Mouse (Mus musculus) limb, embryonic 15.5 days (tissue): ENCODE data around the gene Csf1. TPM values are rescaled to one million over a fixed set of nuclear protein-coding genes. Genes with fewer than 3 reads are reported as not detected.
A peak's percentile ranks its signal among the peaks of the same experiment; 100 is the strongest.

Source experiments
- ATAC-seq: fragments of 200-750 bp; cut with Nextera tagmentation; 2 replicates; pipeline ENCODE4 v1.8.0; 2017; ENCODE audit warnings: low read depth, moderate TSS enrichment; ENCODE audit not compliant: insufficient number of reproducible peaks, low FRiP score, low TSS enrichment
- H3K27ac ChIP-seq: fragments of 300-500 bp; sonication (generic); 2 replicates; pipeline ENCODE4 v1.5.1; 2015; ENCODE audit warnings: moderate library complexity, mild to moderate bottlenecking, inconsistent platforms
- H3K27me3 ChIP-seq: fragments of 300-500 bp; sonication (generic); 2 replicates; pipeline ENCODE4 v1.6.1; 2015; ENCODE audit warnings: inconsistent platforms
- H3K36me3 ChIP-seq: fragments of 300-500 bp; sonication (generic); 2 replicates; pipeline ENCODE4 v1.6.1; 2015; ENCODE audit warnings: inconsistent platforms
- H3K4me1 ChIP-seq: fragments of 300-500 bp; sonication (generic); 2 replicates; pipeline ENCODE4 v1.6.1; 2015; ENCODE audit warnings: inconsistent platforms
- H3K4me2 ChIP-seq: fragments of 300-500 bp; sonication (generic); 2 replicates; pipeline ENCODE4 v1.6.1; 2015; ENCODE audit warnings: mild to moderate bottlenecking, inconsistent platforms
- H3K4me3 ChIP-seq: fragments of 300-500 bp; sonication (generic); 2 replicates; pipeline ENCODE4 v1.5.1; 2015; ENCODE audit warnings: mild to moderate bottlenecking, inconsistent platforms
- H3K9ac ChIP-seq: fragments of 300-500 bp; sonication (generic); 2 replicates; pipeline ENCODE4 v1.6.1; 2015; ENCODE audit warnings: inconsistent platforms
- H3K9me3 ChIP-seq: fragments of 300-500 bp; sonication (generic); 2 replicates; pipeline ENCODE4 v1.6.1; 2016; ENCODE audit warnings: inconsistent platforms
- WGBS: fragments of 180-500 bp; shearing (Covaris S2); methylation state at CpG from one replicate; pipeline ENCODE4 v1.1.7; 2015; 5-methylcytosine and 5-hydroxymethylcytosine counted together
- polyA plus RNA-seq: library from polyadenylated mRNA; unstranded; fragments of >200 nt; fragmentation: Nextera tagmentation; extraction: Ambion mirVana; gene quantifications from 2 replicates; pipeline ENCODE4 v1.2.1, GENCODE M21; 2015

Gene Csf1
- polyA plus RNA-seq, 1 experiment from 2014 or later, result 17.0 TPM

DNA sequence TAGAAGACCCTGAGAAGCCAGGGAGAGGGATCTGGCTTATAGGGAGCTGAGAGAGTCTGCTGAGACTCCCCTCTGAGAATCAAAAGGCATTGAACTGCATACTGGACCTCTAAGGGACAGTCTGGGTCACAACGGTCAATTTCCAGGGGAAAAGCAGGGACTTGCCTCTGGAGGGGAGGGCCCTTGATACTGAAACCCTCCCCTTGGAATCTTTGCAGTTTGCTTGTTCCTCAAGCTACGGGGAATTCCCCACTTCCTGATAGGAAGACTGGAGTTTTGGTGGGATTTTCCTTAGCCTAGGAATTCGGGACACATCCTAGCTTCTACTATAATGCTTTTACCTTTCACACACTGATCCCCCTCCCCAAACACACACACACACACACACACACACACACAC is 15.5 kb upstream of the Csf1 start:
- WGBS, result 26% methylated on average over 3 of the region's 3 CpGs
- ATAC-seq, result no peak
- H3K9ac ChIP-seq, result no peak overlapping the region

DNA sequence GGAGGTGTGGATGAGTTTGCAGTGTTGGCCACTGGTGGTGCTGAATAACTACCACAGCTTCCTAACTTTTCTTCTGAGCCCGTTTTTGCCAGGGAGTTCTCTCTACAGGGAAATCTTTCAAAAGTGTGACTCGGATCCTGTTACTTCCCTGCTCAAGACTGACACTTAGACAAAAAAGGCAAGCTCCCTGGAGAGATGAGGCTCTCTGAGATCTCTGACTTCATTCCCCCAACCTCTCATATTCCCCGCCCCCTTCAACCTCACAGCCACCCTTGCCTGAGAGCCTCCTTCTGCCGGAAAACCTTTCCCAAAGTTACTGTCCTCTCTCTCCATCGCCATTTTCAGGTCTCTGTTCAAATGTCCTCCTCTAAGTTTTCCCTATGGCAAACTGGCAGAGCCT is 14.8 kb upstream of the Csf1 start:
- Histone ChIP-seq H3K9me3 (no peaks in the 10 kb centered on the region), H3K4me2 (no peak overlapping the region), H3K27ac (no peak overlapping the region), H3K4me1 (peaks cover 19% of the 10 kb centered on the region), H3K9ac (no peak overlapping the region), H3K27me3 (0 out of 2 replicates have a peak, but pooled peaks cover 4% of the 10 kb centered on the region), H3K36me3 (no peaks in the 10 kb centered on the region), H3K4me3 (no peak overlapping the region)
- ATAC-seq, result no peak
- WGBS, result 38% methylated on average over 5 of the region's 5 CpGs

More for the DNA sequence above, 15.5 kb upstream of the Csf1 start:
- Histone ChIP-seq H3K4me3 (no peak overlapping the region), H3K36me3 (no peaks in the 10 kb centered on the region), H3K9me3 (no peaks in the 10 kb centered on the region), H3K27me3 (0 out of 2 replicates have a peak, but pooled peaks cover 4% of the 10 kb centered on the region), H3K27ac (no peak overlapping the region), H3K4me2 (no peak overlapping the region), H3K4me1 (peaks cover 19% of the 10 kb centered on the region)

DNA sequence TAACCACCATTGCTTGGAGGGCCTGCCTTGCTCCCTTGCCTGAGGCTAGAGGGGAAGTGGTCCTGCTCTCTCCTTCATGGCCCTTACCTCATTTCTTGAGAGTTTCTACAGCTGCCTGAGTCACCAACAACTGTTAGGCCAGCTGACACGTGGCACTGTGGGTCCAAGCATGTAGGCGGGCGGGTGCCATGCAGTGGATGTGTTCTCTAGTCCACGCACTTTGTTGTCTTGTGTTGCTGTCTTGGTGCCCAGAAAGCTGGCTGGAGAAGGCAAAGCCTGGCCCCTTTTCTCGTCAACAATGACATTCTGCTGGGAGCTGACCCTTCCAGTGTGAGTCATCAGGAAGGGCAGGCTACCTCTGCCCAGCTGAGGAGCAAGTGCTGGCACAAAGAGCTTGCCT is 12.6 kb upstream of the Csf1 start:
- no peak overlapping the region for H3K27ac ChIP-seq
- no peak for ATAC-seq

DNA sequence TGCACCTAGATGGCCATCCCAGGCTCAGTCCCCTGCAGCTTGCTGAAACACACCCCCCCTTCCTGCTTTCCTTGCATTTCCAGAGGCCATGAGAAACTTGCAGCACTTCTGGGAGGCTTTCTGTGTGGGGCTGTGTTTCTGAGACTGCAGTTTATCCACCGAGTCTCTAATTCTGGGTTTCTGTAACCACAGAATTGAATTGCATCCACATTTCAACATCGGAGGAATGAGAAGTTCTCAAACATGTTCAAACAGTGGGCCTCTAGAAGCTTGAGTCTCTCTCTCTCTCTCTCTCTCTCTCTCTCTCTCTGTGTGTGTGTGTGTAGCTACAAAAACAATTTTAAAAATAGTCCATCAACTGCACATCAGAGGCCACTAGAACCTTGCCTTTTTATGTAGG is 9.4 kb upstream of the Csf1 start:
- no peaks in the 10 kb centered on the region for H3K36me3 ChIP-seq
- H3K4me3 ChIP-seq, result no peak overlapping the region
- no peak overlapping the region for H3K9ac ChIP-seq
- H3K4me2 ChIP-seq, result no peak overlapping the region
- H3K9me3 ChIP-seq, result no peaks in the 10 kb centered on the region
- 0 out of 2 replicates have a peak, but pooled peaks cover 2% of the 10 kb centered on the region for H3K27me3 ChIP-seq
- H3K27ac ChIP-seq, result no peak overlapping the region
- ATAC-seq, result no peak
- peaks cover 9% of the 10 kb centered on the region for H3K4me1 ChIP-seq
- 41% methylated on average over 2 of the region's 2 CpGs for WGBS

More for the DNA sequence above, 12.6 kb upstream of the Csf1 start:
- Histone ChIP-seq H3K4me1 (peaks cover 26% of the 10 kb centered on the region), H3K36me3 (no peaks in the 10 kb centered on the region), H3K4me2 (no peak overlapping the region), H3K9me3 (no peaks in the 10 kb centered on the region), H3K9ac (no peak overlapping the region), H3K4me3 (no peak overlapping the region), H3K27me3 (0 out of 2 replicates have a peak, but pooled peaks cover 4% of the 10 kb centered on the region)
- WGBS, result 73% methylated on average over 5 of the region's 5 CpGs

DNA sequence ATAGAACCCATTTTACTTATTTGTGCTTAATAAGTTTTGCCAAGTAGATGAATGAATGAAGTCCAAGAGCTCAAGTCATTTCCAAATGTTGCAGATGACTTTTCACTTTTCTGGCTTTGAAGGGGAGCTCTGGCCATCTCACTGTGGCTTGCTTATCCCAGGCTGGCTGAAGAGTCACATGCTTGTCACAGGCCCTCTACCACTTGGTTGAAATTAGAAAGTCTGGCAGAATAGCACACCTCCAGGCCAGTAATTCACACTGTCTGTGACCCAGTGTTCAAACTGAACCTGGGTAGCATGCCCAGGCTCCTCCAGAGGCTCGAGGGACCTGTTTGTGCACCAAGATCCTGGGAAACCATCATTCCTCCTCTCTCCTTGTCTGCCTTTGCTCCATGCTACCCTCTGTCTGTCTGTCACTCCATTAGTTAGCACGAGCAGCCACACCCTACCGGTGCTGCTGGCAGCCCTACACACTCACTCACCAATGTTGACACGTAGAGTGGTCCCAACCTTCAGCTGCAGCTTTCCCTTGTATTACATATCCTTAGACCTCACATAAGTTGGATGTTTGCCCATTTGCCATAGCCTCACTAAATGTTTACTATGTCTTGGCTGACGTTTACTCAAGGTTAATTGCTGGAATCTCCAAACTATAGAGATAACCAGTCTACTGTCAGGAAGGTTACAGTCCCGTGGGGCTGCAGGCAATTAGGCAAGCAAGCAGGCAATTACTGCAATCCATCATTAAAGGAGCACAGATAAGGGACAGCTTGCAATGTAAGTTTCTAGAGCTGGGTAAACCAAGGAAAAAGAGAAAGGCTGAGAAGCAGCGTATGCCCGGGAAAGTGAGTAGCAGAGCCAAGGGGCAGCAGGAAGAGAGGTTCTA is 8.1 kb upstream of the Csf1 start:
- Histone ChIP-seq H3K27ac (no peak overlapping the region), H3K36me3 (no peaks in the 10 kb centered on the region), H3K4me3 (no peak overlapping the region), H3K27me3 (no peaks in the 10 kb centered on the region), H3K4me1 (peaks cover 7% of the 10 kb centered on the region; the same call in 1 of the 2 replicates), H3K9me3 (no peaks in the 10 kb centered on the region), H3K9ac (peak overlapping the region; percentile 8; the same call in 1 of the 2 replicates), H3K4me2 (no peak overlapping the region)
- WGBS, result 41% methylated on average over 8 of the region's 8 CpGs
- no peak for ATAC-seq

DNA sequence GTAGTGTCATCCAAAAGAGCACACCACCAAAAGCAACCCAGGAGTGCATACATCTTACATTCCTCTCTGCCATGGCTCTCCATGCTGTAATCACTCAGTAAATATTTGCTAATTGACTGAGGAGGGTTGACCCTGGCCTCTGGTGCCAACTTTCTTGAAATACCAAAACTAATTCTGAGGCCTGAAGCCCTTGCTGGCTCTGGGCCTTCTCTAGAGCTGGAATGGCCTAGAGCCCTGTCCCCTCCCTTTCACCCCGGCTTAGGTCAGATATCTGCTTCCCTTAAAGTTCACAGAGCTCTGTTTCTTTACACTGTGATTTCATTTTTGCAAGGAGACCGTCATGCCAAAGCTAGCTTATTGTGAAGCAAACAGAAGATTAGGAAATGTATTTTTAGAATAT is 6.5 kb upstream of the Csf1 start:
- Histone ChIP-seq H3K9ac (no peak overlapping the region), H3K36me3 (no peaks in the 10 kb centered on the region), H3K27me3 (no peaks in the 10 kb centered on the region), H3K4me2 (no peak overlapping the region), H3K4me1 (peaks cover 7% of the 10 kb centered on the region; the same call in 1 of the 2 replicates), H3K9me3 (no peaks in the 10 kb centered on the region), H3K4me3 (no peak overlapping the region), H3K27ac (no peak overlapping the region)
- ATAC-seq, result no peak
- WGBS, result 54% methylated on average over 2 of the region's 2 CpGs

DNA sequence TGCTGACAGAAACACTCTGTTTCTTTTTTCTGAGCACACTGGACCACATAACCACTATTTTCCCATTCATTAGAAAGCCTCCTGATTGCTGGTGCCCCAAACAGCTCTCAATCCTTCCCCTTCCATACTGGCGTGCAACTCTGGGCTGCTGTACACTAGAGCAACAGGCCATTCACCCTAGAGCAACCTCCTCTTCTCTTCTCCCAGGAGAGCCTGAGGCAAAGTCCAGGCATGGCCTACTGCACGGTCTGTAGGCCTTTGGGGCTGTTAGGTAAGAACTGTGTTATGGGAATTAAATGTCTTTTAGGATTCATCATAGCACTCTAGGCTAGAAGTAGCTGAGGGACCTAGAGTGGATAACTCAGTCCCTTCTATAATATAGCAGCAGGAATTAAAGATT is 5.7 kb upstream of the Csf1 start:
- ATAC-seq, result no peak
- Histone ChIP-seq H3K36me3 (no peaks in the 10 kb centered on the region), H3K27me3 (no peaks in the 10 kb centered on the region), H3K9ac (no peak overlapping the region), H3K9me3 (no peaks in the 10 kb centered on the region), H3K4me2 (no peak overlapping the region), H3K4me3 (no peak overlapping the region), H3K27ac (no peak overlapping the region), H3K4me1 (peaks cover 7% of the 10 kb centered on the region; the same call in 1 of the 2 replicates)
- WGBS, result 83% methylated on average over 2 of the region's 2 CpGs

DNA sequence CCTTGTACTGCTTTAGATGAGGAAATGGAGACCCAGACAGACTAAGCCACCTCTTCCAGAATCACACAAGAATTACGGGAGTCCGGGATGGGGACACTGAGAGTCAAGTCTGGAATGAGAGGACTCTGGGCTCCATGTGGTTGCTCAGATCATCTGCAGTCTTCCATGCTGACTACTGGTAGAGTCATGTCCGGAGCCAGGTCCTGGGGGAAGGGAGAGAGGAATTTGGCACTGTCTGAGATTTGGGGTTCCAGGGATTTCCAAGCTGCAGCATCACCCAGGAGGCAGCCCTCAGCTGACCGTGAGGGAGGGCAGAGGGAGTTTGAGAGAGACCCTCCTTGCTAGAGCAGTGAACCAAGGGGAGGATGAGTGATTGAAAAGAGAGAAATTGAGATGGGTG is 3.3 kb upstream of the Csf1 start:
- 75% methylated on average over 4 of the region's 4 CpGs for WGBS
- Histone ChIP-seq H3K36me3 (no peaks in the 10 kb centered on the region), H3K4me3 (no peak overlapping the region), H3K9ac (no peak overlapping the region), H3K27me3 (no peaks in the 10 kb centered on the region), H3K27ac (no peak overlapping the region), H3K4me2 (no peak overlapping the region), H3K4me1 (peaks cover 21% of the 10 kb centered on the region), H3K9me3 (no peaks in the 10 kb centered on the region)
- no peak for ATAC-seq

DNA sequence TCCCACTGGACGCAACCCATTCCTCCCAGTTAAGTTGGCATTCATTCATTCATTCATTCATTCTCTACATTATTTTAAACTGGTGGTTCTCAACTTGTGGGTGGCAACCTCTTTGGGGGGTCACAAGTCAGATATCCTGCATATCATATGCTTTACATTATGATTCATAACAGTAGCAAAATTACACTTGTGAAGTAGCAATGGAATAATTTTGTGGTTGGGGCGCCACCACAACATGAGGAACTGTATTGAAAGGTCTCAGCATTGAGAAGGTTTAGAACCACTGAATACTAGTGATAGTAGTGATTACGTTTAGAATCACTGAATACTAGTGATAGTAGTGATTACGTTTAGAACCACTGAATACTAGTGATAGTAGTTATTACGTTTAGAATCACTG is 1.2 kb upstream of the Csf1 start:
- Histone ChIP-seq H3K27me3 (no peaks in the 10 kb centered on the region), H3K27ac (no peak overlapping the region), H3K4me3 (no peak overlapping the region), H3K9me3 (no peaks in the 10 kb centered on the region), H3K9ac (no peak overlapping the region), H3K4me2 (no peak overlapping the region), H3K4me1 (peaks cover 29% of the 10 kb centered on the region), H3K36me3 (peaks cover 3% of the 10 kb centered on the region; the same call in 1 of the 2 replicates)
- no peak for ATAC-seq
- 91% methylated on average over 5 of the region's 5 CpGs for WGBS

DNA sequence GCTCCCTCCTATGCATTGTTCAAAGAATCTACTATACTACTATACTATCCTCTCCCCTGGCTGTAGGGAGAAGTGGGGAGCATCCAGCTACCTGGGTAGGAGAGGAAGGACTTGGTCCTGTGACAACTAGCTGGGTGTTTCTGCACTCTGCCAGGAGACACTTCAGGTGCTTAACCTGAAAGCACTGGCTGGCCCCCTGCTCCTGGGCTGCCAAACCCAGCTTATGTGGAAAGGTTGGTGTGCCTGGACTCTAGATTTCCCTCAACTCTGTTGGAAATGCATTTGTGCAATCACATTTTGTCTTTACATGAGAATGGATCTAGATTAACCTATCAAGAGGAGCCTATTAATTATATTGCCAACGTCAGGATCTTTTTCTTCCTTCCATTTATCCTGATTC is 502 bp upstream of the Csf1 start:
- peaks cover 6% of the 10 kb centered on the region for H3K36me3 ChIP-seq
- no peaks in the 10 kb centered on the region for H3K9me3 ChIP-seq
- H3K9ac ChIP-seq, result peak overlapping the region; percentile 87; the same call in 1 of the 2 replicates
- H3K27ac ChIP-seq, result peak overlapping the region; percentile 93
- peak overlapping the region; percentile 78 for H3K4me2 ChIP-seq
- WGBS, result 49% methylated on average over 1 of the region's 1 CpGs
- H3K27me3 ChIP-seq, result no peaks in the 10 kb centered on the region
- peak overlapping the region; percentile 76 for H3K4me3 ChIP-seq
- no peak for ATAC-seq
- peaks cover 29% of the 10 kb centered on the region for H3K4me1 ChIP-seq

DNA sequence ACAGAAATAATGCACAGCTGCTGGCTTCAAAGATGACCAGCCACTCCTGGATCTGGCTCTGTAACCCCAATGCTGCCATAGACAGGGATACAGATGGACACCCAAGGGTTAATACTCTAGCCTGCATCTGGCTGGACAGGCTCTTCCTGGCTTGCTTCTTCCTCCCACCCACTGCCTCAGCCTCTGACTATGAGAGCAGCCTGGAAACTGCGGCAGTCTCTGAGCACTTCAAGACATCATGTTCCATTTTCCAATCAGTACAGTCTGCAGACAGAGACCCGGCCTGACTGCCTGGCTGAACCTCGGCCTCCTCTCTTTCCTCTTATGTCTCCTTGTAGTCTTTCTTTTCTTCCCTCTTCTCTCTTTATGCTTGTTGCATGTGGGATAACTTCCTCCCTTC is 1.6 kb downstream of the Csf1 start:
- Histone ChIP-seq H3K27me3 (no peaks in the 10 kb centered on the region), H3K36me3 (peaks cover 25% of the 10 kb centered on the region), H3K9me3 (no peaks in the 10 kb centered on the region), H3K4me2 (peak overlapping the region; percentile 78), H3K4me3 (peak overlapping the region; percentile 76), H3K9ac (peak overlapping the region; percentile 87; the same call in 1 of the 2 replicates), H3K27ac (no peak overlapping the region), H3K4me1 (peaks cover 29% of the 10 kb centered on the region)
- 17% methylated on average over 3 of the region's 3 CpGs for WGBS
- ATAC-seq, result no peak

DNA sequence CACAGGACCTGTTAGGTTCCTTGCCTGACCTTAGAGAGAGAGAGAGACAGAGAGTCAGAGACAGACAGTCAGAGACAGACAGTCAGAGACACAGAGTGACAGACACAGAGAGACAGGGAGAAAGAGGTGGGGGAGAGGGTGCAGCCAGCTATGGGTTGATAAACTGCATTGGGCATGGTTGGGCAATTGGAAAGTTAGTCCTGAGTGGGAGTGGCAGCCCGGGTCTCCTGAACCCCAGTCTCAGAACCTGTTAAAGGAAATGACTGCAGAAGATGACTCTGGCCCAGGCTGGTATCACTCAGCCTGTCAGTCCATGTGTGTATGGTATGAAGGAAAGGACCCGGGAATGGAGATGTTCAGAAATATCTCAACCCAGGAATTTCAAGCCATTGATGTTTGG is 2.1 kb downstream of the Csf1 start:
- Histone ChIP-seq H3K9ac (no peak overlapping the region), H3K4me2 (peak overlapping the region; percentile 78), H3K4me3 (peak overlapping the region; percentile 76), H3K9me3 (no peaks in the 10 kb centered on the region), H3K27ac (no peak overlapping the region), H3K36me3 (peaks cover 30% of the 10 kb centered on the region), H3K27me3 (no peaks in the 10 kb centered on the region), H3K4me1 (peaks cover 29% of the 10 kb centered on the region)
- WGBS, result 57% methylated on average over 2 of the region's 2 CpGs
- ATAC-seq, result no peak
